Mouse (Mus musculus) gastrocnemius, postnatal 36 days (tissue): Measurements from ENCODE around the gene Scn4a. TPM values are rescaled to one million over a fixed set of nuclear protein-coding genes. Genes with fewer than 3 reads are reported as not detected.

ENCODE experiments used
- DNase-seq, 2 experiments: peaks; one replicate each; pipeline ENCODE4 v3.0.0; 2022
- intact Hi-C: fragments of 180-260 bp; cut with DNase I; formaldehyde crosslinking; loops from one replicate; pipeline ENCODE4 v1.15.1; 2025
- total RNA-seq, 2 experiments: library from RNA; stranded (reverse); gene quantifications; 2 replicates each; pipeline ENCODE4 v1.2.3; 2021

The Scn4a gene
- total RNA-seq, 2 experiments from 2014 or later, result 381 to 407 TPM

DNA sequence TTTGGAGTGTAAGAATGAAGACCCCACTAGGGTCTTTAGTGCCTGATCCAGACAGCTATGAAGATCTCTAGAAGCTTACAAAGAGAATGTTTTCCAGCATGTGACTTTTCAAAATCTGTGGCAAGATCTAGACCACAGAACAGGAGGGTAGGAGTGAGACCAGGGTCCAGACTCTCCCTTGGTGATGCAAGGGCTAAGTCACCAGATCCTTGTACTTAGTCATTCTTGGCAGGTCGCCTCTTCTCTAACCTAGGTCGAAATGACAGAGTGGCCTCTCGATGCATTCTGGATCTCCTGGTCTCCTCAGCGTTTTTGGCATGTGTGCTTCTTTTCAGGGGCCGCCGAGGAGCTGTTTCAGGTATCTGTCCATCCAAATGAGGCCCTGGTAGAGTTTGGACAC lies 70.6 kb downstream of the Scn4a start:
- intact Hi-C loops, result loop anchor here (10.0 kb wide), 1 partner anchor 202 kb away; the partner anchor contains the start of gene Ern1
- DNase-seq, result no peak

DNA sequence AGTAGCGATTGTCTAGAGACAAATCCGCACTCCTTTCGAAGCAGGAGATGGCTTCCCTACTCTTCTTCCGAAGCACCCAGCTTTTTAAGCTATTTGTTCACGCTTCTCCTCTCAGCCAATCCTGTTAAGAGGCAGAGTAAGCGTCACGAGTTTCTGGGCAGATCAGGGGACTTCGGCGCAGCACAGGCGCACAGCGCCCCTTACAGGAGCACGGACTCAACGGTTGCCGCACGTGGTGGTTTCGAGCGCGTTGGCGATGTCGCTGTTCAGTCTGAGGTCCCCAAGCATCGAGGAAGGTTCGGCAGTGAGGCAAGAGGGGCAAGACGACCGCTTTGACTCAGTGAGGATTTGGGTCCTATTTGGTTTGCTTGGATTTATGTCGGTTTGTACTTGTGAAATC lies 76.6 kb downstream of the Scn4a start, which contains the start of gene Tcam1:
Gene Tcam1 (plus strand): TSS at position 219 of the 400 bp plus-strand sequence.
- DNase-seq, result peak; percentile 89 to 92
- intact Hi-C loops, result no loop called here

DNA sequence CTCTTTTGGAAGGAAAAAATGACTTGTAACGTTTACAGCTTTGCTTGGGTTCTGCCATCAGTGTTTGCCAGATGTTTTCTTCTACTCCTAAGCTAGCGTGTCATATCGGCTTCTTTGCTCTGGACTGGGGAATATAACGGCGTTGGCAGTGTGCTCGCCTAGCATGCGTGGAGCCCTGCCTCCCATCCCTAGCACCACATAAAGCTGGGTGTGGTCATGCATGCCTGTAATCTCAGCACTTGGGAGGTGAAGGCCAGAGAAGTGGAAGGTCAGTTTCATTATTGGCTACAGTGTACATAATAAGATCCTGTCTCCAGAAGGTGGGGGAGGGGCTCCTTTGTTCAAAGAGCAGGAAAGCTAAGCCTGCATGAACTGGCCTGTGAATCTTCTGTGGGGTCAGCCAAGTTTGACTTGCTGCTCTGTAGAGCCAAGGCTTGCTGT lies 78.1 kb downstream of the Scn4a start:
- intact Hi-C loops, result no loop called here
- DNase-seq, result no peak

DNA sequence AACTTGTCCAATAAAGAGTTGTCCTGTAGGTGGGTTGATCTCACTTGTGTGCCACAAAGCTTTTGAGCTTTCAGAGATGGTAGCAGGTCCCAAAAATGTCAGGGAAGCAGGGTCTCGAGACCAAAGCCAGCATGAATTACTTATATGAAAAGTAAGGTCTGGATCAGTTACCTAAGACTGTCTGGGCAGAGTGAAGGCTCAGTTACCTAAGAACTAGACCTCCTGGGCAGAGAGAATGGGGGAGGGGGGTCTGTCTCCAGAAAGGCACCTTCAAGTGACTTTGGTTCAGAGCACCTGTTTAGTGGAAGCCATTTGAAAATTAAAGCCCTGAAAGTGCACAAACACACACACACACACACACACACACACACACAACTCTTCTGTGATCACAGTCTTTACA lies 78.7 kb downstream of the Scn4a start:
- intact Hi-C loops, result no loop called here

DNA sequence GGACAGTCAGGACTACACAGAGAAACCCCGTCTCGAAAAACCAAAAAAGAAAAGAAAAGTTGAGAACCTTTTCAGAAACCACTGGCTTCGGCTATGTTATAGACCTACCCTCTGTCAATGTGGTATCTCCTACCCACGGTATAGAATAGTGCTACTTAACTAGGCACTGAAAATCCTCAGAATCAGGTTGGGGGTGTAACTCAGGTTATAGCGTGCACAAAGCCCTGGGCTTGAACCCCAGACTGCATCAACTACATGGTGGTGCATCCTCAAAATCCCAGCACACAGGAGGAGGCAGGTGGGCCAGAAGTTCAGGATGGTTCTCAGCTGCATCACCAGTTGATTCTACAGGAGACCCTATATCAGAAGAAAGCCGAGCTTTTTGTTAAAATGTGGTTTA lies 79.3 kb downstream of the Scn4a start:
- no peak for DNase-seq
- intact Hi-C loops, result loop anchor here (2.0 kb wide), 1 partner anchor 17 kb away; the partner anchor contains the start of genes Ftsj3 and Psmc5

More for the DNA sequence above, 78.7 kb downstream of the Scn4a start:
- no peak for DNase-seq

DNA sequence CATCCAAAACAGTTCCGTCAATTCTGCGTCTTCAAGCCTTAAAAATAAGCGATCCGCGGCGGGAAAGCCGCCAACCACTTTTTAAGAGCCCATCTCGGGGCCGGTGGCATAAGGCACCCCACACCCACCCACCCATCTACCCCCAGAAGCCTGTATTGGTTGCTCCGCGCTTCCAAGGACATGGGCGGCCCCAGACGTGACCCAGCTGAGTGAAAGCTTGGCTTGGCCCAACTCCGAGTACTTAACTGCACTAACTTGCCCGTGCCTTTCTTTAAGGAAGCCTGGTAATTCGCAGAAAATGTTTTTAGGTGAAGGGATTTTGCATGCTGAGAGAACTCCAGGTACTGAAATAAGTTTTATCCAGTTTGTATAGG lies 79.8 kb downstream of the Scn4a start:
- intact Hi-C loops, result loop anchor here (2.0 kb wide), 1 partner anchor 16 kb away; the partner anchor contains the start of genes Ftsj3 and Psmc5
- no peak for DNase-seq

DNA sequence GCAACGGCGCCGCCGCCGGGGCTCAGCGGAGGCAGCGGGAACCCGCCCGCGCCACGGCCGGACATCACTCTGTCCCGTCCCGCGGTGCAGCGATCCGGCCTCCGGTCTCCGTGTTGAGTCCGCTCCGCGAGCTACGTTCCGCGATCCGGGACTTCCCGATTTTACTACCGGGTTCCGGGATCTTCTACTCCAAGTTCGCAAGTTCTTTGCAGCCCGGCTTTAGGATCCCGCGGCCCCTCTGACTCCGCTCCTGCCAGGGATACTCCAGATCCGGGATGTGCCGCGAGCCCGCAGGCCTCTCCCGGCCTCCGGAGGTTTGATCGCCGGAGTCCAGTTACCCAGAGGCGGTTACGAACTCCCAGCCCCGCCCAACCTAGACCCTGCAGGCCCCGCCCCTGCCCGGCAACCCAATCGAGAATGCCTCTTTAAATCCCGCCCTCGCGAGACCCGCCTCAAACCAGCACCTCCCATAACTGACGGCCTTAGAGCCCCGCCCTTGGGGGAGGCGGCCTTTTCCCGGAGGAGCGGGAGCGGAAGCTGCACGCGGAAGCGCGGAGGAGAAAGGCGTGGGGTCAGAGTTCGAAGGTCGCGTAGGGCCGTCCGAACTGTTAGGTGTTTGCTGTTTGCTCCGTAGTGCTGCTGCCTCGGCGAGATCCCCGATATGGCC lies 80.3 kb downstream of the Scn4a start, which contains the start of gene Smarcd2:
Gene Smarcd2 (minus strand): TSS at position 329 of the 667 bp plus-strand sequence.
- intact Hi-C loops, result loop anchor here (2.0 kb wide), 1 partner anchor 16 kb away; the partner anchor contains the start of genes Ftsj3 and Psmc5
- peak; percentile 98 to 100 for DNase-seq

DNA sequence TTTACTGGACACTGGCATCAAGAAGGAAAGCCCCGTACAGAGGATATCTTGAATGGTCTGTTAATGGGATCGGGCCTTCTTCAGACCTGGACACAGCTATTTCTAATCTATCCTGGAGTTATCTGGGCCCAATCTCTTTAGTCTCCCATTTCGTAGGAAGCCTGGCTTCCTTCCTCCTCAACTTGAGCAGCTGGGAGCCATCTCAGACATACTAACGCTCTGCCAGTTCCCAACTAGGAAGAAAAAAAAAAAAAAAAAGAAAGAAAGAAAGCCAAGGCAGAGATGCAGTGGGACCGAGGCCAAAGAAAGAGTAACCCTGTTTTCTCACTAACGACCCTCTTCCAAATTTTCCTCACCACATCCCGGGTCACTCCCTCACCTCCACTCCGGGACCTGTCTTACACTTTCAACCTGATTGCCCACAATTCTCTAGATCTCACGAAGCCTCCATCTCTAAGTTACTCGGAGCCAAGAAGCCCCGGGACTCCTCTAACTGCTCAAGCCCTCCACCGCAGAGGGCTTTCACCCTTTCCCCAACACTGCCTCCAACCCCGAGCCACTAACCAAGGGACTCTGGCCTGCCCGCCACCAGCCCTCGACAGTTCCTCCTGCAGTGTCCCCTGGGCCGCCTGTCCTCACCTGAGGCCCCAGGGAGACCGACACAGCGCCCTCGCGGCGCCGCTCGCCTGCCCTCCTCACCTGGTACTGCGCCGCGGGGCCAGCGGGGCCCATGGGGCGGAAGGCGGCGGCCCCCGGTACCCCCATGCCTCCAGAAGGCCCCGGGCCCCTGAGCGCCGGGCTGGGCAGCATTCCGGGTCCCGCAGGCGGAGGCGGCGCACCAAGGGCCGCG lies 81.1 kb downstream of the Scn4a start:
- DNase-seq, result peak in 1 of 2 experiments; percentile 56
- intact Hi-C loops, result loop anchor here (2.0 kb wide), 1 partner anchor 15 kb away; the partner anchor contains the start of genes Ftsj3 and Psmc5

DNA sequence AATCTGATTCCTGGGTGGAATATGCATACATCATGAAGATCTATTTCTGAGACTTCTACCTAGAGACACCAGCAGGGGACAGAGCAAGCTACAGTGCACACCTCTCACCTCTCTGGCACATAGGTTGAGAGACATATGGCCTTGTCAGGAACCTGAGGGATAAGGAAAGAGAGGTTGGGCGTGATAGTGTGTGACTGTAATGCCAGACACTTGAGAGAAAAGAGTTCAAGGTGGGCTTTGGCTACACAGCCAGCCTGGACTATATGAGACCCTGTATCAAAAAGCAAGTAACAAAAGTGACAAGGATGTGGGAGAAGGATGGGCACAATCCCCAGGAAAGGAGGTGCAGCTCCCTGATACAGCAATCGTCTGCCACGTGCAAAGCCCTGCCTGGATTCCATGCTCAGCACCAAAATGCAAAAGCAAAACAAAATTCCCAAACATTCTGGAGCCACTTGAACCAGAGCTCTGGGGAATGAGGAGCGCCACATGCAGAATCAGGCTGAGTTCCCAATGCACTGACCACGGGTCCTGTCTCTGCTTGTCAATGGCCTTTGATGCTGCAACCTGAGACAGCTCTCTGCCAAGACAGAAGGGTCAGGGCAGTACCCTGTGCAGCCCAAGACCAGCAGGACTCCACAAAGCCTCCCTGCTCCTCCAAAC lies 81.8 kb downstream of the Scn4a start:
- intact Hi-C loops, result no loop called here

DNA sequence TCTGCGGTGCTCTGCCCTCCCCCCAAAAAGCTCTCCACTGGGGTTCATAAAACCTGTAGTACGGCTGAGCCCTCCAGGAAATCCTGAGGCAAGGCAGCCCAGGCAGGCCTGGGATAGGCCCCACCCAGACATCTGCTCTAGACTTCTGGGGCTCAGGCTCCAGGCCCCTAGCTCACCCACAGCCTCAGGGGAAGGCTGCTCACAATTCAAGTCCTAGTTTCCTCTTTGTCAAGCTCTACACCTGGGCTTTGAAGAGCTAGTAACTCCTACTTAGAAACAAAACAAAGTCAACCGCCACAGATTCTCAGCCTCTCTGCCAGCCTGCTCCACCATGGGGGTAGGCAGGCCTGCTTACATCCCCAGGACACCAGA lies 84.0 kb downstream of the Scn4a start:
- peak in 1 of 2 experiments; percentile 43 for DNase-seq
- intact Hi-C loops, result no loop called here

More for the DNA sequence above, 81.8 kb downstream of the Scn4a start:
- DNase-seq, result no peak

Other genes starting within 250 kb of the Scn4a start
- not detected for gene Gm10840, start 192.4 kb downstream of the Scn4a start, total RNA-seq
- gene Limd2, start 192.4 kb downstream of the Scn4a start, total RNA-seq, result 1 to 10 TPM; 1.5 to 3.6 TPM
- 10 to 100 TPM; 10.5 to 10.9 TPM for gene Strada, start 151.1 kb downstream of the Scn4a start, total RNA-seq
- 10 to 100 TPM; 60.0 to 68.3 TPM for gene Ccdc47, start 136.9 kb downstream of the Scn4a start, total RNA-seq
- gene Ddx42, start 136.4 kb downstream of the Scn4a start, total RNA-seq, result 10 to 100 TPM; 19.1 to 22.2 TPM
- gene Ftsj3, start 97.2 kb downstream of the Scn4a start, total RNA-seq, result 10 to 100 TPM; 15.7 to 22.3 TPM
- 100 to 1,000 TPM; 122 to 134 TPM for gene Psmc5, start 97.1 kb downstream of the Scn4a start, total RNA-seq
- 10 to 100 TPM; 12.6 to 14.4 TPM for gene Smarcd2, start 80.3 kb downstream of the Scn4a start, total RNA-seq
- gene Tcam1, start 76.6 kb downstream of the Scn4a start, total RNA-seq, result under 1 TPM; 0.08 to 0.12 TPM
- not detected for gene Gh, start 51.4 kb downstream of the Scn4a start, total RNA-seq
- under 1 TPM; 0.30 to 0.43 TPM for gene Cd79b, start 38.5 kb downstream of the Scn4a start, total RNA-seq
- gene Prr29, start 12.2 kb upstream of the Scn4a start, total RNA-seq, result 1 to 10 TPM; 5.7 to 7.1 TPM
- 1 to 10 TPM; 4.4 to 5.4 TPM for gene Icam2, start 34.8 kb upstream of the Scn4a start, total RNA-seq
- gene Ern1, start 134.6 kb upstream of the Scn4a start, total RNA-seq, result 1 to 10 TPM; 5.2 to 8.1 TPM